Mouse (Mus musculus) embryonic facial prominence, embryonic 15.5 days (tissue): ENCODE results near the gene 4930595D18Rik. TPM values are rescaled to one million over a fixed set of nuclear protein-coding genes. Genes with fewer than 3 reads are reported as not detected.

Experiments used
- ATAC-seq: fragments of 200-750 bp; cut with Nextera tagmentation; 2 replicates; pipeline ENCODE4 v1.8.0; 2017; ENCODE audit warnings: low read depth, moderate TSS enrichment; ENCODE audit not compliant: insufficient number of reproducible peaks, low FRiP score, low TSS enrichment
- H3K27ac ChIP-seq: fragments of 300-500 bp; sonication (generic); replicated peaks from 2 replicates; pipeline ENCODE4 v1.5.1; 2015; ENCODE audit warnings: mild to moderate bottlenecking, inconsistent platforms
- H3K27me3 ChIP-seq: fragments of 300-500 bp; sonication (generic); 2 replicates; pipeline ENCODE4 v1.6.1; 2015; ENCODE audit warnings: inconsistent platforms
- H3K36me3 ChIP-seq: fragments of 300-500 bp; sonication (generic); 2 replicates; pipeline ENCODE4 v1.6.1; 2015; ENCODE audit warnings: mild to moderate bottlenecking, inconsistent platforms
- H3K4me1 ChIP-seq: fragments of 300-500 bp; sonication (generic); 2 replicates; pipeline ENCODE4 v1.6.1; 2015; ENCODE audit warnings: inconsistent platforms
- H3K4me2 ChIP-seq: fragments of 300-500 bp; sonication (generic); replicated peaks from 2 replicates; pipeline ENCODE4 v1.6.1; 2015; ENCODE audit warnings: mild to moderate bottlenecking, inconsistent platforms
- H3K4me3 ChIP-seq: fragments of 300-500 bp; sonication (generic); replicated peaks from 2 replicates; pipeline ENCODE4 v1.5.1; 2015; ENCODE audit warnings: mild to moderate bottlenecking, inconsistent platforms
- H3K9ac ChIP-seq: fragments of 300-500 bp; sonication (generic); 2 replicates; pipeline ENCODE4 v1.6.1; 2015; ENCODE audit warnings: inconsistent platforms
- H3K9me3 ChIP-seq: fragments of 300-500 bp; sonication (generic); replicated peaks from 2 replicates; pipeline ENCODE4 v1.6.1; 2016; ENCODE audit warnings: inconsistent platforms
- WGBS: fragments of 180-500 bp; shearing (Covaris S2); methylation state at CpG from one replicate; pipeline ENCODE4 v1.1.7; 2015; 5-methylcytosine and 5-hydroxymethylcytosine counted together
- polyA plus RNA-seq: library from polyadenylated mRNA; unstranded; fragments of >200 nt; fragmentation: Nextera tagmentation; extraction: Ambion mirVana; gene quantifications from 2 replicates; pipeline ENCODE4 v1.2.1, GENCODE M21; 2015

Gene 4930595D18Rik
- not detected in 2 replicates for polyA plus RNA-seq

DNA sequence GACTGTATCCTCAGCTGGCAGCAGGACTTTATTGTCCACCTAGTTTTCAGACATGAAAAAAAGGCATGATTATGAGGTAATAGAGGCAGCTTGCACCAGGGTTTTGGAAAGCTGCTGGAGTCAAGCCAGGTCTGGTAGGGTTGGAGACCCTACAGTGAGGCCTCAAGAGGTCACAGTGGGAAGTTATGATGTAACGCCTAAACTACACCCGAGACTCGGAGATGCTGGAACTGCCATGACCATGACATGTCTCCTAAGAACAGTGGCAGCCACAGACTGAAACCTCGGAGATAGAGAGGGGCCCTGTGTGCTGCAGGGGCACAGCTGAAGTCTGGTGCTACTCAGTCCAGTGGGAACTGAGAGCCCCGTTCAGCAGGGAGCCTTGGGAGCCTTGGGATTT lies at the start of gene 4930595D18Rik:
Gene 4930595D18Rik (minus strand): TSS at position 16 of the 400 bp plus-strand sequence.
- Histone ChIP-seq H3K27ac (no peak within 1 kb of the TSS), H3K4me2 (no peak within 1 kb of the TSS), H3K9ac (no peak within 1 kb of the TSS), H3K36me3 (no peaks in the 10 kb centered on the region), H3K9me3 (no peaks in the 10 kb centered on the region), H3K27me3 (no peaks in the 10 kb centered on the region), H3K4me1 (0 out of 2 replicates have a peak, but pooled peaks cover 2% of the 10 kb centered on the region), H3K4me3 (no peak within 1 kb of the TSS)
- 72% methylated on average over 5 of the region's 5 CpGs for WGBS
- ATAC-seq, result no peak

DNA sequence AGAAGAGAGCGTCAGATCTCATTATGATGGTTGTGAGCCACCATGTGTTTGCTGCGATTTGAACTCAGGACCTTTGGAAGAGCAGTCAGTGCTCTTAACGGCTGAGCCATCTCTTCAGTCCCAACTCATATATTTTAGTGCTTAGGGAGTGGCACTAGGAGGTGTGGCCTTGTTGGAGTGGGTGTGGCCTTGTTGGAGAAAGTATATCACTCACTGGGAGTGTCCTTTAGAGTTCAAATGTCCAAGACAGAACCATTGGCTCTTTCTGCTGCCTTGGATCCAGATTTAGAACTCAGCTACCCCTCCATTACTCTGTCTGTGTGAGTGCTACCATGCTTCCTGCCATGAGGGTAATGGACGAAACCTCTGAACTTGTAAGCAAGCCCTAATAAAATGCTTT lies 49.5 kb upstream of the 4930595D18Rik start:
- 90% methylated on average over 4 of the region's 4 CpGs for WGBS
- 0 out of 2 replicates have a peak overlapping the region, but pooled peaks have one; percentile 14 for H3K27ac ChIP-seq
- H3K4me1 ChIP-seq, result peaks cover 12% of the 10 kb centered on the region
- H3K36me3 ChIP-seq, result no peaks in the 10 kb centered on the region
- no peak overlapping the region for H3K4me3 ChIP-seq
- H3K9ac ChIP-seq, result no peak overlapping the region
- no peak overlapping the region for H3K4me2 ChIP-seq
- no peaks in the 10 kb centered on the region for H3K9me3 ChIP-seq
- ATAC-seq, result no peak
- no peaks in the 10 kb centered on the region for H3K27me3 ChIP-seq

DNA sequence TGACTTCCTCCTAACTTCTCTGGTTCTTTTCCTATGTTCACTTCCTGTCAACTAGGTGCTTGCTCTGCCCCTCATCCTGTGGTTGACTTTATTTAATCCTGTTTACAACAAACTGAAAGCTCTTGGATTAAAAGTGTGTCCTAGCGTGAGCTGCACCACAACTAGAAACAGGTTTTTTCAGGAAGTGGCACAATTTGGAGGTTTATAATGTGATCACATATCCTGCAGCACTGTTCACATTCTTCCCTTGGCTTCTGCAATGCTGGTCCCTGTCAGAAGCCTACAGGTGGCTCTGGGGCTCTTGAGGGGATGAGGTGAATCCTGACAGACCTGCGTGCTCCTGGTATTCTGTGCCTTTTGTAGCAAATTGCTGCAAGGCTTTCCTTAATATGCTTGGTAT lies 46.5 kb upstream of the 4930595D18Rik start:
- H3K4me3 ChIP-seq, result no peak overlapping the region
- H3K36me3 ChIP-seq, result 0 out of 2 replicates have a peak, but pooled peaks cover 9% of the 10 kb centered on the region
- H3K27ac ChIP-seq, result no peak overlapping the region
- WGBS, result 79% methylated on average over 2 of the region's 2 CpGs
- 0 out of 2 replicates have a peak, but pooled peaks cover 3% of the 10 kb centered on the region for H3K4me1 ChIP-seq
- no peaks in the 10 kb centered on the region for H3K27me3 ChIP-seq
- ATAC-seq, result no peak
- H3K4me2 ChIP-seq, result no peak overlapping the region
- H3K9me3 ChIP-seq, result no peaks in the 10 kb centered on the region
- H3K9ac ChIP-seq, result no peak overlapping the region

DNA sequence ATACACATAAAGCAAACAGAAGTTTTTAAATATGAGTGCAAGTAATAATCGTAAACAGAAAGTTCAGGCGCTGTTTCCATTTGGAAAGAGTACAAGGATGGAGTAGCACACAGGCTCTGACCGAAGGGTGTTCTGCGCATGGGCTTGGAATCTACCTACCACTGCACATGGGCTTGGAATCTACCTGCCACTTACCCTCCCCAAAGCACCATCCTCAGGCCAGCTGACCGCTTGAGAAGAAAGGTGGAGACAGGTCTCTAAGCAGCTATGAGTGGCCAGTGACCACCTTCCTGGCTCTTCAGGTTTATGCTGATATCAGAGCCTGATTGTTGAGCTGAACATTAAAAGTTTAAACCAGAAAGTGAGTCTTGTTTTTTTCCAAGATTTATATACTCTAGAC lies 44.2 kb upstream of the 4930595D18Rik start:
- Histone ChIP-seq H3K27me3 (no peaks in the 10 kb centered on the region), H3K9me3 (no peaks in the 10 kb centered on the region), H3K4me3 (no peak overlapping the region), H3K4me1 (peaks cover 8% of the 10 kb centered on the region), H3K9ac (no peak overlapping the region), H3K27ac (no peak overlapping the region), H3K4me2 (no peak overlapping the region), H3K36me3 (0 out of 2 replicates have a peak, but pooled peaks cover 9% of the 10 kb centered on the region)
- 92% methylated on average over 5 of the region's 5 CpGs for WGBS
- ATAC-seq, result no peak

- Histone ChIP-seq H3K4me1 (peaks cover 8% of the 10 kb centered on the region), H3K4me3 (no peak overlapping the region), H3K36me3 (peaks cover 11% of the 10 kb centered on the region), H3K27me3 (no peaks in the 10 kb centered on the region), H3K9me3 (no peaks in the 10 kb centered on the region), H3K9ac (no peak overlapping the region), H3K27ac (no peak overlapping the region), H3K4me2 (no peak overlapping the region)
- no peak for ATAC-seq
- 71% methylated on average over 4 of the region's 4 CpGs for WGBS
Measured at GRCm38 (mm10) chr12:111227410-111227809, 43.1 kb upstream of the 4930595D18Rik start.

- ATAC-seq, result no peak
Measured at GRCm38 (mm10) chr12:111225197-111225780, 41.0 kb upstream of the 4930595D18Rik start.

GRCm38 (mm10) chr12:111218867-111219266 lies 34.6 kb upstream of the 4930595D18Rik start:
- Histone ChIP-seq H3K27me3 (no peaks in the 10 kb centered on the region), H3K36me3 (peaks cover 16% of the 10 kb centered on the region), H3K4me1 (0 out of 2 replicates have a peak, but pooled peaks cover under 1% of the 10 kb centered on the region), H3K9me3 (no peaks in the 10 kb centered on the region), H3K27ac (no peak overlapping the region), H3K4me2 (no peak overlapping the region), H3K4me3 (no peak overlapping the region), H3K9ac (no peak overlapping the region)
- WGBS, result 94% methylated on average over 6 of the region's 6 CpGs
- no peak for ATAC-seq

More at GRCm38 (mm10) chr12:111225197-111225780, 41.0 kb upstream of the 4930595D18Rik start:
- Histone ChIP-seq H3K9ac (no peak overlapping the region), H3K4me2 (no peak overlapping the region), H3K4me1 (peaks cover 8% of the 10 kb centered on the region), H3K27me3 (no peaks in the 10 kb centered on the region), H3K36me3 (peaks cover 25% of the 10 kb centered on the region), H3K4me3 (no peak overlapping the region), H3K9me3 (no peaks in the 10 kb centered on the region), H3K27ac (peak overlapping the region; percentile 8; the same call in 1 of the 2 replicates)
- WGBS, result 39% methylated on average over 10 of the region's 10 CpGs

DNA sequence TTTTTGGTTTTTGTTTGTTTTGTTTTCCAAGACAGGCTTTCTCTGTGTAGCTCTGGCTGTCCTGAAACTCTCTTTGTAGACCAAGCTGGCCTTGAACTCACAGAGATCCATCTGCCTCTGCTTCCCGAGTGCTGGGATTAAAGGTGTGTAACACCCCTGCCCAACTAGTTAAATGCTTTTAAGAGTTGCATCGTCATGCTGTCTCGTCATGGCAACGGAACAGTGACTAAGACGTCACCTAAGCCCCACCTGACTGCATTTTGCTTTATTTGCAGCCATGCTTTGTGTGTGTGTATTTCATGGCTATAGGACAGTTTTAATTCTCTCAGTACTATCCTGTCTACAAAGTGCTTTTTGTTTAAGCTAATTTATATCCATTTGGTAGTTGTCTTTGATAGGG lies 27.4 kb upstream of the 4930595D18Rik start:
- 75% methylated on average over 5 of the region's 5 CpGs for WGBS
- Histone ChIP-seq H3K27me3 (no peaks in the 10 kb centered on the region), H3K4me2 (no peak overlapping the region), H3K27ac (no peak overlapping the region), H3K36me3 (no peaks in the 10 kb centered on the region), H3K4me3 (no peak overlapping the region), H3K9ac (no peak overlapping the region), H3K4me1 (no peaks in the 10 kb centered on the region), H3K9me3 (no peaks in the 10 kb centered on the region)
- ATAC-seq, result no peak

DNA sequence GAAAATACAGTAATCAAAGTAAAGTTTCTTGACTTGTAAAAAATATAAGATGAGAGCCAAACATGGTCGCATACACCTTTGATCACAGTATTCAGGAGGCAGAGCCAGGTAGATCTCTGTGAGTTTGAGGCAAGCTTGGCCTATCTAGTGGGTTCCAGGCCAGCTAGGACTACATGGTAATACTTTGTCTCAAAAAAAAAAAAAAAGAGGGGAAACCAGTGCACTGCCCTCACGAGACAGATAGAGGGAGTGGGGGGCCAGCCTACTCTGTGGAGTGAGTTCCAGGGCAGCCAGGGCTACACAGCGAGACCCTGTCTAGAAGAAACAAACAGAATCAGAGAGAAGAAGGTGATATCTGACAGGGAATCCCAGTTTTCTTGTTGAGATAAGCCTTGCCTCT lies 23.4 kb upstream of the 4930595D18Rik start:
- 80% methylated on average over 3 of the region's 3 CpGs for WGBS
- Histone ChIP-seq H3K36me3 (no peaks in the 10 kb centered on the region), H3K4me1 (peaks cover 7% of the 10 kb centered on the region), H3K9me3 (no peaks in the 10 kb centered on the region), H3K4me2 (no peak overlapping the region), H3K27me3 (no peaks in the 10 kb centered on the region), H3K4me3 (no peak overlapping the region), H3K27ac (no peak overlapping the region), H3K9ac (no peak overlapping the region)
- ATAC-seq, result no peak

DNA sequence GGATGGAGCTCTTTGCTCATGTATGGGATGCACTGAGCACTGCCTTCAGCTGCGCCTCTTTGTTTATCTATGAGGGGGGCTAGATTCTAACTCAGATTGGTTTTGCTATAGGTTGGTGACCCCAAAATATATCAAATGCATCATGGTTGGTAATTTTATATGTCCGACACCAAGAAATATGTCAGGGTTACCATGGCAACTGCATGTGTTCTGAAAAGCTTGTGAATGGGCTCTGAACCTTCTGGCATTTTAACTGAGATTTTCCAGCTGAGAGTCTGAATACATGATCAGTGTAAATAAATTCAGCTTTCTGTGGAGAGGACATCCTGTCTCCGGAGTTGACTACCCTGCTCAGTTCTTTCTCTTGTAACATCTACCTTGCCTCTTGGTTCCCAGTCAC lies 19.7 kb upstream of the 4930595D18Rik start:
- no peaks in the 10 kb centered on the region for H3K27me3 ChIP-seq
- no peaks in the 10 kb centered on the region for H3K36me3 ChIP-seq
- 68% methylated on average over 3 of the region's 3 CpGs for WGBS
- ATAC-seq, result no peak
- no peak overlapping the region for H3K27ac ChIP-seq
- no peak overlapping the region for H3K4me3 ChIP-seq
- no peak overlapping the region for H3K4me2 ChIP-seq
- H3K9me3 ChIP-seq, result no peaks in the 10 kb centered on the region
- no peak overlapping the region for H3K9ac ChIP-seq
- peaks cover 7% of the 10 kb centered on the region for H3K4me1 ChIP-seq

GRCm38 (mm10) chr12:111203076-111203475 lies 18.8 kb upstream of the 4930595D18Rik start:
- H3K9me3 ChIP-seq, result no peaks in the 10 kb centered on the region
- ATAC-seq, result no peak
- no peak overlapping the region for H3K4me3 ChIP-seq
- H3K9ac ChIP-seq, result no peak overlapping the region
- H3K27me3 ChIP-seq, result no peaks in the 10 kb centered on the region
- H3K4me2 ChIP-seq, result no peak overlapping the region
- peaks cover 7% of the 10 kb centered on the region for H3K4me1 ChIP-seq
- WGBS, result 56% methylated on average over 10 of the region's 10 CpGs
- no peaks in the 10 kb centered on the region for H3K36me3 ChIP-seq
- peak overlapping the region; percentile 44; the same call in 1 of the 2 replicates for H3K27ac ChIP-seq

- ATAC-seq, result no peak
- no peak overlapping the region for H3K9ac ChIP-seq
- no peak overlapping the region for H3K4me2 ChIP-seq
Measured at GRCm38 (mm10) chr12:111196548-111196947, 12.3 kb upstream of the 4930595D18Rik start.

More at GRCm38 (mm10) chr12:111196548-111196947, 12.3 kb upstream of the 4930595D18Rik start:
- Histone ChIP-seq H3K4me1 (peaks cover 21% of the 10 kb centered on the region), H3K4me3 (no peak overlapping the region), H3K27me3 (no peaks in the 10 kb centered on the region), H3K36me3 (no peaks in the 10 kb centered on the region), H3K27ac (no peak overlapping the region), H3K9me3 (no peaks in the 10 kb centered on the region)
- 77% methylated on average over 4 of the region's 4 CpGs for WGBS
